Mouse (Mus musculus) forebrain, postnatal 0 days (tissue): ENCODE data around the gene Sult2b1. TPM values are rescaled to one million over a fixed set of nuclear protein-coding genes. Genes with fewer than 3 reads are reported as not detected.

Experiments
- ATAC-seq: fragments of 200-750 bp; cut with Nextera tagmentation; 2 replicates; pipeline ENCODE4 v1.8.0; 2017; ENCODE audit warnings: mild to moderate bottlenecking, moderate library complexity
- DNase-seq: peaks from one replicate; pipeline ENCODE4 v3.0.0-alpha.2; 2015
- H3K27ac ChIP-seq: fragments of 300-500 bp; sonication (generic); 2 replicates; pipeline ENCODE4 v1.5.1; 2014; ENCODE audit warnings: low read depth, mild to moderate bottlenecking, antibody characterized with exemption, low read length, moderate library complexity, mixed read lengths
- H3K27me3 ChIP-seq: fragments of 300-500 bp; sonication (generic); 2 replicates; pipeline ENCODE4 v1.6.1; 2014; ENCODE audit warnings: mild to moderate bottlenecking, low read length, mixed read lengths; ENCODE audit not compliant: insufficient read depth
- H3K36me3 ChIP-seq: fragments of 300-500 bp; sonication (generic); 2 replicates; pipeline ENCODE4 v1.6.1; 2014; ENCODE audit warnings: mild to moderate bottlenecking, moderate library complexity; ENCODE audit not compliant: insufficient read depth
- H3K4me1 ChIP-seq: fragments of 300-500 bp; sonication (generic); 2 replicates; pipeline ENCODE4 v1.6.1; 2014; ENCODE audit warnings: antibody characterized with exemption; ENCODE audit not compliant: insufficient read depth
- H3K4me2 ChIP-seq: fragments of 300-500 bp; sonication (generic); 2 replicates; pipeline ENCODE4 v1.6.1; 2014; ENCODE audit warnings: low read depth, mild to moderate bottlenecking, moderate library complexity
- H3K4me3 ChIP-seq: fragments of 300-500 bp; sonication (generic); 2 replicates; pipeline ENCODE4 v1.5.1; 2014; ENCODE audit warnings: low read depth, low read length, mixed read lengths
- H3K9ac ChIP-seq: fragments of 300-500 bp; sonication (generic); 2 replicates; pipeline ENCODE4 v1.6.1; 2014; ENCODE audit warnings: mild to moderate bottlenecking
- H3K9me3 ChIP-seq: fragments of 300-500 bp; sonication (generic); 2 replicates; pipeline ENCODE4 v1.6.1; 2016; ENCODE audit warnings: low read length
- CTCF ChIP-seq: sonication (generic); IDR thresholded peaks from 2 replicates; pipeline ENCODE4 v1.5.1; 2016; ENCODE audit warnings: antibody characterized with exemption, control low read depth, low read depth
- WGBS: fragments of 180-500 bp; shearing (Covaris S2); extraction: QIAGEN DNeasy Blood & Tissue Kit; methylation state at CpG from one replicate; pipeline ENCODE4 v1.1.7; 2014; 5-methylcytosine and 5-hydroxymethylcytosine counted together
- polyA plus RNA-seq: library from polyadenylated mRNA; unstranded; fragments of >200 nt; fragmentation: Nextera tagmentation; extraction: Ambion mirVana; gene quantifications from 2 replicates; pipeline ENCODE4 v1.2.1, GENCODE M21; 2015
- total RNA-seq: library from RNA; depleted of rRNA; stranded (reverse); fragments of >200 nt; gene quantifications from 2 replicates; pipeline ENCODE4 v1.2.3, GENCODE M21; 2014

The Sult2b1 gene
- total and polyA plus RNA-seq, 2 experiments from 2014 or later, result 8.9 to 10.0 TPM

DNA sequence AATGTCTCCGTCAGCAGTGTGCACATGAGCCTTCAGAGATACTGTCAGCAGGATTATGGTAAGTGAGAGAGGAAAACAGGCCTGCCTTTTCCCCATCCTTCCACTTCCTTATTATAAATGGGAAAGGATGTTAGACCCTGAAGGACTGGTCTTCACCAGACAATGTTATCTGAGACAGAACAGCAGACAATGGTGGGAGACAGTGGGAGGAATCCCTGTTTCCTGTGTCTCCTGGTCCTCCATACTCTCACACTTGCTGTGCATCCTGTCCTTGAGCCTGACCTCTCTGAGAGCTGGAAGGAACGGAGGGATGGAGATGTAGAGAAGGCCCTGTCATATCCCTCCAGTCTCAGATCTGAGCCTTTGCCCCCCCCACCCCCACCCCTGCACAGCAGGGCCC, 92.1 kb downstream of the Sult2b1 start:
- ATAC-seq, result no peak
- WGBS, result 85% methylated on average over 2 of the region's 2 CpGs
- no peak overlapping the region for H3K9ac ChIP-seq

GRCm38 (mm10) chr7:45689800-45690199, 94.7 kb downstream of the Sult2b1 start:
- Histone ChIP-seq H3K27me3 (no peaks in the 10 kb centered on the region), H3K4me1 (no peaks in the 10 kb centered on the region), H3K9me3 (no peaks in the 10 kb centered on the region), H3K4me2 (no peak overlapping the region), H3K36me3 (no peaks in the 10 kb centered on the region), H3K9ac (no peak overlapping the region), H3K27ac (no peak overlapping the region), H3K4me3 (no peak overlapping the region)
- TF ChIP-seq CTCF, result no peak
- DNase-seq (no peak), ATAC-seq (no peak)
- WGBS, result 80% methylated on average over 11 of the region's 11 CpGs

More for the DNA sequence above, 92.1 kb downstream of the Sult2b1 start:
- Histone ChIP-seq H3K9me3 (no peaks in the 10 kb centered on the region), H3K4me3 (no peak overlapping the region), H3K4me1 (no peaks in the 10 kb centered on the region), H3K36me3 (no peaks in the 10 kb centered on the region), H3K4me2 (no peak overlapping the region), H3K27me3 (no peaks in the 10 kb centered on the region), H3K27ac (no peak overlapping the region)
- no peak for DNase-seq
- TF ChIP-seq CTCF, result no peak

DNA sequence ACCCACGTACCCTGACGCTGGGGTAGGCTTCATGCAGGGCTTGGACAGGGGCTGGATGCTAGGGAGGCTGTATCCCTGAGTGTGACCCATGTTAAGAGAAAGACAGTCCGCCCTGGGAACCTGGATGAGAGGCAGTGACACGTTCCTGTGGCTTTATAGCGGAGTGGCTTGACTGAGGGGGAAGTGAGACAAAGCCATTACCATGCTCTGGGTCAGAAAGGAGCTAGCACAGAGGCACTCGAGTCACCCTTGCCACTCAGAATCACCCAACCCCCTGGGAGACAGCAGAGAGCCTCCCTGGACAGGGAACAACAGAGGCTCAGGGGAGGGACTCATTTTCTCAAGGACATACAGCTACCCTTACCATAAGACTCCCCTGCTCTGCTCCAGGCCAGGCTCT, 95.4 kb downstream of the Sult2b1 start:
- H3K4me2 ChIP-seq, result no peak overlapping the region
- DNase-seq (no peak), ATAC-seq (no peak)
- H3K9ac ChIP-seq, result no peak overlapping the region
- no peak for TF ChIP-seq CTCF
- no peaks in the 10 kb centered on the region for H3K9me3 ChIP-seq
- H3K4me3 ChIP-seq, result no peak overlapping the region
- no peaks in the 10 kb centered on the region for H3K4me1 ChIP-seq
- no peak overlapping the region for H3K27ac ChIP-seq
- no peaks in the 10 kb centered on the region for H3K36me3 ChIP-seq
- 71% methylated on average over 6 of the region's 6 CpGs for WGBS
- no peaks in the 10 kb centered on the region for H3K27me3 ChIP-seq

- Histone ChIP-seq H3K36me3 (no peaks in the 10 kb centered on the region; the same call in 1 of the 2 replicates), H3K4me3 (no peak overlapping the region), H3K9me3 (no peaks in the 10 kb centered on the region), H3K4me2 (no peak overlapping the region), H3K27me3 (no peaks in the 10 kb centered on the region), H3K9ac (no peak overlapping the region), H3K27ac (no peak overlapping the region), H3K4me1 (no peaks in the 10 kb centered on the region)
- TF ChIP-seq CTCF, result no peak
- no peak for DNase-seq
- ATAC-seq, result no peak
- 77% methylated on average over 3 of the region's 3 CpGs for WGBS
Measured at GRCm38 (mm10) chr7:45686841-45687240, 97.6 kb downstream of the Sult2b1 start.

GRCm38 (mm10) chr7:45685811-45686210, 98.7 kb downstream of the Sult2b1 start:
- 68% methylated on average over 10 of the region's 10 CpGs for WGBS
- no peak overlapping the region for H3K4me3 ChIP-seq
- TF ChIP-seq CTCF, result no peak

DNA sequence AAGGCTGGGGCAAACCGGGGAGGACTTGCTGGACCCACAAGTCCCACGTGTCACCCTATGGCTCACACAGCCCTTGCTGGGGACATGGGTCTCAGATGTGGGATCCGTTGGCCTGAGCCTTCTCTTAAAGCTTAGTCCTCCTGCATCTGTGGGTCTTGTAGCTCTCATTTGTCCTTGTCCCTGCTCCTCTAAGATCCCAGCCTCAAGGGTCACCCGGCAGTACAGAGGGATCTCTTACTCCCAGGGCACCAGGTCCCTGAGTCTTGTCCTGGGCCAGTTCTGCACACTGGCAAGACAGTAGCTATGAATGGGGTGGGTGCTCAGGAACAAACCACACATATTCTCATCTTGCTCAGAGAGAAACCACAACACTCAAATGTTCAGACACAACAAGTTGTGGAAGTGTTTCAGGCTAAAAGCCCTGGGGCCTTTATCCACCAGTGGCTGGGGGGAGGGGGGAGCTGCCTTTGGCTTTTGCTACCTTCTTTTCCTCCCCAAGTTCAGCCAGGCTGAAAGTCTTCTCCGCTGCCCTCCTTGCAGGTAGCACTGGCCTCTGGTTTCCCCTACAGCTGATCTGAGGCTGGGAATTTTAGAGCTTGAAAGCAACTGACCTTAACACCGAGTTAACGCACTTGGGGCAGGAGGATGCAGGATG, 100.9 kb downstream of the Sult2b1 start, which contains the start of gene Ntn5:
TSS of gene Ntn5 (plus strand) at position 627 of the 655 bp plus-strand sequence.
- H3K4me1 ChIP-seq, result no peaks in the 10 kb centered on the region
- no peak for TF ChIP-seq CTCF
- no peaks in the 10 kb centered on the region for H3K27me3 ChIP-seq
- H3K4me2 ChIP-seq, result no peak within 1 kb of the TSS
- H3K27ac ChIP-seq, result 0 out of 2 replicates have a peak within 1 kb of the TSS, but pooled peaks have one; percentile 48
- no peak within 1 kb of the TSS for H3K9ac ChIP-seq
- DNase-seq (no peak), ATAC-seq (no peak)
- no peak within 1 kb of the TSS for H3K4me3 ChIP-seq
- H3K9me3 ChIP-seq, result no peaks in the 10 kb centered on the region
- 77% methylated on average over 7 of the region's 7 CpGs for WGBS
- no peaks in the 10 kb centered on the region; the same call in 1 of the 2 replicates for H3K36me3 ChIP-seq

More at GRCm38 (mm10) chr7:45685811-45686210, 98.7 kb downstream of the Sult2b1 start:
- ATAC-seq, result no peak
- Histone ChIP-seq H3K9me3 (no peaks in the 10 kb centered on the region), H3K4me1 (no peaks in the 10 kb centered on the region), H3K9ac (no peak overlapping the region), H3K27me3 (no peaks in the 10 kb centered on the region), H3K27ac (no peak overlapping the region), H3K36me3 (no peaks in the 10 kb centered on the region; the same call in 1 of the 2 replicates), H3K4me2 (no peak overlapping the region)
- no peak for DNase-seq
